Mouse (Mus musculus) urinary bladder, postnatal 25 days (tissue): Measurements from ENCODE around the gene Dars2.

Source experiments
- DNase-seq: peaks from one replicate; pipeline ENCODE4 v3.0.0; 2022; ENCODE audit warnings: low spot score

Dars2 gene

DNA sequence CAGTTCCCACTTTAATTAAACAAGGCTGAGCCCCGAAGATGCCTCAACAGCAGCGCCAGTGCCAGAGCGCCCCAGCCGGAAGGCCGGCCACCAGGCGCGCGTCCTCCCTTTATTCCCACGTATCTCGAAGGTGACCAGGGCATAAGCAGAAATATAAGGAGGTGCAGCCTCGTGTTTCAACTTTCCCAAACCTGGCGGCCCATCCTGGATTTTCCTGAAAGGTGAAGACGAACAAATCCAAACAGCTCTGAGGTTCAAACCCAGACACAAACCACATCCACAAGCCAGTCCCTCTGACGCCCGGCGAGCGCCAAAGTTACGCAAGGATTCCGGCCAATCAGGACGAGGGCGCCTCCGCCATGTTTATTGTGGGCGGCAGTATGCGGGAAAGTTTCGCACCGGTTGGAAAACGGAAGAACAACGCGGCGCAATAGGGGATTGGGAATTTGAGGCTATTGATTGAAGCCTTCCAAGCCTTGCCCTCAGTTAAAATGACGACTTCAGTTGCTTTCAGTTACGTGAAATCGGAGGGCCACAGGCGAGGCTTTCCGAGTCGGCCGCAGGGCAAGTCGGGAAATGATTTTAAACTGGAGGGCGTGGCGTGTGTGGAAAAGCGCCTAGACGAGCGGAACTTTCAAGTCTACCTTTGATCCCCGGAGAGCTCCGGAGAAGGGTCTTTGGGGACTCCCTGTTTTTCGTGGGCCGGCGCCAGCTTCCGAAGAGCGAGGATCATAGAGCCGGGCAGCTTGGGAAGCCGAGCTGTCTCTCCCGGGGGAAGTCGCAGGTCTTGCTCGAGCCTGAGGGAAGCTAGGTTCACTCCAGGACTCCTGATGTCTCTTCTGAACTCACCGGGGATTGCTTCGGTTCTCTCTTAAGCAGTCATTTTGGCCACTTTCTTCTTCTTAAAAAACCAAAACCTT lies at the start of gene Dars2, which contains the start of gene Cenpl:
TSS of gene Dars2 (minus strand) at position 307 of the 920 bp plus-strand sequence.
TSS of gene Cenpl (plus strand) at position 362 of the 920 bp plus-strand sequence.
- DNase-seq = peak; percentile 94

DNA sequence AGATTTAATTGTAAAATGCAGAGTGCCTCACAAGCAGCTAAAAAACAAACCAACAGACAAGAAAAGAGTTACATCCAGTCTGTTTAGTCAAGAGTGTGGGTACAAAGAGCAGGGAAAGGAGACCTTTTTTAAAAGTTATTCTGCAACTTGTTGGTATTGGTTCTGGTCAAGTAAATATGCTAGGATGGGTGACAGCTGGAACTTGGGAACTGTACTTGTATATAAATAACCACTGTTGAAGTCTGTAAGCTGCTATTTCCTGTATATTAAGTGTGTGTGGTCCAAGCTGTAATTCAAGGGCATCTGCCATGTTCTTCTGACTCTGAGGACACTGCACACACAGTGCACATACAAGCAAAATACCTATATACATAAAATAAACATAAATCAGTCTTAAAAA lies 44.1 kb upstream of the Dars2 start:
- no peak for DNase-seq

DNA sequence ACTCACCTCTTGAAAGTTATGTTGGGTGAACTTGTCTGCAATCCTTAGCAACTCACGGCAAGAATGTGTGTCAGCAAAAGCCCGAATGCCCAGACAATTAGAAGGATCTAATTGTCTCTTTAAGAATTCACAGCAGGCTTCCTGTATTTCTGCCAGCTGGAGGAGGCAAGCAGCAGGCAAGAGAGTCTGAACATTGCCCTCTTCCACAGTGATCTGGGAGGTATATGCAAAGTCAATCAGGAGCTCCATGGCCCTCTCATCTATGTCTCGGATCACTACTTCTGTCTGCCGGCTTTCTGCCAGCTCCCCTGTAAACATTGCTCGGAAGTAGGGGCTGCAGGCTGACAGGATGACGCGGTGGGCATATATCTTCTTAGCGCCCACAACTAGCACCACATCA lies 38.8 kb upstream of the Dars2 start:
- DNase-seq = no peak

DNA sequence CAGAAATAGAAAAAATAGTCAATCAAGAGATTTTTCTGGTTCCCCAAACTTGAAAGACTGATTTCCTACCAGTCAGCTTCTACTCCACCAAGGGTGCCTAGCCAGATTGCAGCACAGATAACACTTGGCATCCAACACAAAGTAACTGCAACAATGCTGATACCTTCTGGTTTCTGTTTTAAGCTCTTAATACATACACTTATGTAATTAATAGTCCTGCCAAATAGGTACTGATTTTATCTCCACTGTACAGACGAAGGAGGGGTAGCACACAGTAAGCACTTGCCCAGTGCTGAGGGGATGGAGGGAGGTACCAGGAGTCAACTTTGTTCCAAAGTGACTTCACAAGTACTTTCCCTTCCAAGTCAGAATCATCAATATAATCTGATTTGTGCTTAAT lies 33.4 kb upstream of the Dars2 start:
- DNase-seq = no peak

DNA sequence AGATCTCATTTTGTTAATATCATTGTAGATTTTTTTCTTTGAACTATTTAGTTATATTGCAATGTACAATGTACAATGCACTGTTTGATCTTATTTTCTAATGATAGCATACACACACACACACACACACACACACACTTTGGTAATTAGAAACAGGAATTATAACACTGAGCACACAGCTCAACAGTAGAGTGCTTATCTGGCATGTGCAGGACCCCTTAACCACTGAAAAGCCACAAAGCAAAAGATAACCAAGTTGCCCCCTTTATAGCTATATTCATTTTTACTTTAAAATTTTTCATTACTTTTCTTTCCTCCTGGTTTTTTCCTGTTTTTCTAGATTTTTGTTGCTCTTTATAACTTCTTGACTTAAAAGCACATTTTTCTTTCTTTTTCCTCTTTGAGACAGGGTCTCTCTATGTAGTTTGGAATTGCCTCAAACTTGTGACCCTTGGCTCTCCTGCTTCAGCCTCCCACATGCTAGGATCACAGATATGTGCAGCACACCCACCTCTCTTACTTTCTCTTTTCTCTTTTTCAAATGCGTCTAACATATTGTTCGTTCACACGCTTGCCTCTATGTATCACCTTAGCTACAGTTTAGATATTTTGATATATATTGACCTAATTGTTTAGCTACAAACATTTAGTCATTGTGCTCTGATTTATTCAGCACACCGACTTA lies 29.4 kb upstream of the Dars2 start:
- DNase-seq = no peak

DNA sequence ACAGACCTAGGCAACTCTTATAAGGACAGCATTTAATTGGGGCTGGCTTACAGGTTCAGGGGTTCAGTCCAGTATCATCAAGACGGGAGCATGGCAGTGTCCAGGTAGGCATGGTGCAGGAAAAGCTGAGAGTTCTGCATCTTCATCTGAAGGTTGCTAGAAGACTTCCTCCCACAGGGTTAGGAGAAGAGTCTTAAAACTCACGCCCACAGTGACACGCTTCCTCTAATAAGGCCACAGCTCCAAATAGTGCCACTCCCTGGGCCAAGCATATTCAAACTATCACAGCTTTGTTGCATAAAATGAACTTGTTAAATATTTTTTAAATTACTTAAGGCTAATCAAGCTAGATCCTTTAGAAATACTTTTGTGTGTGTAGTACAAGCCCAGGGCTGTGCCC lies 6.8 kb upstream of the Dars2 start:
- DNase-seq = no peak

DNA sequence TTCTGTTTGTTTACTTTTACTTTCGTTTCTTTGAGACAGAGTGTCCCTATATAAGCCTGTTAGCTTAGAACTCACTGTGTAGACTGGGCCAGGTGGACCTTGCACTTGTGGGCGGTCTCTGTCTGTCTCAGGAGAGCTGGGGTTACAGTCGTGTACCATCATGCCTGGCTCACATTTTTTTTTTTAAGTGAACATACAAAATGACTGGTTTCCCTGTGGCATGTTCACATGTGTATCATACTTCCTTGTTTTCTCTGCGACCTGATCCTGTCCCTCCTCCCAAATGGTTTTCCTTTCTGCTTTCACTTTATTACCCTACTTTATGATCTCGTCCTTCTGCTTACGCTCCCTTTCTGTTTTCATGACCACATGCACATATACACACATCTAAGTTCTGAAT lies 5.8 kb upstream of the Dars2 start:
- DNase-seq = no peak

DNA sequence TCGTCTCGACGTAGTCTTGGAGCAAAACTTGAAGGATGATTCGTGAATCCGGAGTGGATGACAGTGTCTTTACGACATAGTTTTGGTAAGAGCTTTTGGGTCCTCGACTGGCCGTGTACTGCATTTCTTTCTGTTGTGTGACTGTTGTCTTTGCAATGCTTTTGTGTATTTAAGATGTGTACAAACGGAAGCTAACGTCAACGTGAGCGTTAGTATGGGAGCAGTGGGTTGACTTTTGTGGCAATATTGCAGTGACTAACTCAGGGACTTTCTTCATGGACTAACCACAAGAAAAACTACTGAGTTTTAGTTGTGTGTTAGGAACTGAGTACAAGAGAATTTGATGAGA lies 788 bp upstream of the Dars2 start:
- DNase-seq = no peak

DNA sequence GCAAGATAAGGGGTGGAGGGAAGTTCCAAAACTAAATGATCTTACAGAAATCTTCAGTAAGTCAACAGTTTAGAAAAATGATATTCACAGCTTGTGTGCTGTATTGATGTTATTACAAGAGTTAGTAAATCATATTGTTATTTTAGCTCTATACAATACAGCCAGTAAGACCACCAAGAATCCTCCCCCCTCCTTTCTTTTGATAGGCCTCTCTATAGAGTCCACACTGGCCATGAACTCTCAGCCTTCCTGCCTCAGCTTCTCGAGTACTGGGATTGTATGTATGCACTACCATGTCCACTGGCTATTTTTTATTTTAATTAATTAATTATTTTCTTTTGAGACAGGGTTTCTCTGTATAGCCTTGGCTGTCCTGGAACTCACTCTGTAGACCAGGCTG lies 7.1 kb downstream of the Dars2 start:
- no peak for DNase-seq

DNA sequence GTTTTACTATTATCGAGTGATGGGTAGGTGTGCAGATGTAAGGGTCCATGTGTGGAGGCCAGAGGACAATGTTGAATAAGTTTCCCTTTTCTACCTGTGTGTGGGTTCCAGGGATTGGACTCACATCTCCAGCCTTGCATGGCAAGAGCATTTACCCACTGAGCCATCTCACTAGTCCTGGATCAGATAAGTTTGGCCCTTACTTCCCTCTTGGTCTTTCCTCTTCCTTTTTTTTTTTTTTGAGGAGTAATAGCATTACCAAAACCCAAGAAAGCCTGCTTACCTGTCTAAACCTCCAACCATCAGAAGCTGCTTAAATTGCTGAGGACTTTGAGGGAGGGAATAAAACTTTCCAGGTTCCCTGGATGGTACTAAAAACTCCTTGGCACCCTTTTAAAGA lies 13.3 kb downstream of the Dars2 start:
- no peak for DNase-seq

DNA sequence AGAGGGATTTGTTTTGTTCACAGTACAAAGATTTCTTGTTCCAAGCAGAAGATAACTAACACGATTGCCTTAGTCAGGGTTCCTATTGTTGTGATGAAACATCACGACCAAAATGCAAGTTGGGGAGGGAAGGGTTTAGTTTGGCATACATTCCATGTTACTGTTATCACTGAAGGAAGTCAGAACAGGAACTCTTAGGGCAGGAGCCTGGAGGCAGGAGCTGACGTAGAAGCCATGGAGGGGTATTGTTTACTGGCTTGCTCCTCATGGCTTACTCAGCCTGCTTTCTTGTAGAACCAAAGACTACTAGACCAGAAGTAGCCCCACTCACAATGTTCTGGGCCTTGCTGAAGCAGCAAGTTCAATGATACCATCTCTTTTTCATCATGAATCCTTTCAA lies 23.5 kb downstream of the Dars2 start:
- DNase-seq = no peak

DNA sequence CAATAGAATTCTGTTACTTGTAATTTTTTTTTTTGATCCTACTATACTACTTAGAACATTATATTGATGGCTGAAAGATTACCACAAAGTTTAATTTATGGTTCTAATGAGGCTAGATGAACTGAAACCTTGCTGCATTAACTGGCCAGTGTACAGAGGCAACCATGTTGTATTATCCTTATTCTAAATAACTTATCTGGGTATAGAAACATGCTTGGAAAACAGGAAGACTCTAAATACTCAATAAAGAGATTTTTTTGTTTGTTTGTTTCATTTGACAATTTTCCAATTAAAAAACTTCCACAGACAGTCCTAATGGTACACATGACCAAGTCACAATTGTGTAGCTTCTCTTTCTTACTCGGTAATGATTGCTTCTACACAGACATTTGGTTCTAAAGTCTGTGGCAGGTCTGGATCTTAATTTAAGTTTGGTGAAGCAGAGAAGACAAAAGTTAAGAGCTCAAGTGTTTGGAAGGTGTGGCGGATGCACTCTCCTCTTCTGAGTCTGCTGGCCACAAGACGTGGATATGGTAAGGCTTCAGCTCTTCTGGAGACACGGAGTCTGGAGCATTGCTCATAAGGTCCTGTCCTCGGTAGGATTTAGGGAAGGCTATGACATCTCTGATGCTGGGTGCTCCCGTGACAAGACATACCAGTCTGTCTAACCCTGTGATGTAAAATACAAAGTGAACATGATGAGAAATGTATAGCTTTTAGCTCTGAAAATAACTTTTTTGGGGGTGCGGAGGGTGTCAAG lies 29.0 kb downstream of the Dars2 start:
- DNase-seq = no peak

DNA sequence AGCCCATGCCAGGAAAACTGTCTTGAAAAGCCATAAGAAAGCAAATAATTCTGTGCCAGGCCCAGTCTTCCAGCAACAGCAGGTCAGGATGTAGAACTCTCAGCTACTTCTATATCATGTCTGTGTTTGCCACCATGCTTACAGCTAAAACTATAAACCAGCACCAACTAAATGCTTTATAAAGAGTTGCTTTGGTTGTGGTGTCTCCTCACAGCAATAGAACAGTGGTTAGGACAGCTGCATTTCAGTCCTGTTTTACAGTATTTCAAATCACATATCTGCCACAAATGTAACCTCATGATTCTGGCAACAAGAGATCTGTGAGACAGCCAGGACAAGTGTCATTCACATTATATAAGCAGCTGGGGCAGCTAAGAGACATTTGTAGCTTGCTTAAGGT lies 29.6 kb downstream of the Dars2 start:
- no peak for DNase-seq

DNA sequence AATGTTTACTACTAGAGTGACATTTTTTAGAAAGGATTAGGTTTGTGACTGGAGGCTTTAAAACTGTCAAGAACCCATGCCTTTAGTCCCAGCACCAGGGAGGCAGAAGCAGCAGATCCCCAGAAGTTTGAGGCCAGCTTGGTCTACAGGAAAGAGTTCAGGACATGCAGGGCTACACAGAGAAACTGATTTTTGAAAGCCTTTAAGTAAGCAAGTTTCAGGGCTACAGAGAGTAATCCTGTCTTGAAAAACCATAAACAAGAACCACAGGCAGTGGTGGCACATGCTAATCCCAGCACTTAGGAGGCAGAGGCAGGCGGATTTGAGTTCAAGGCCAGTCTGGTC lies 30.1 kb downstream of the Dars2 start:
- DNase-seq = no peak

DNA sequence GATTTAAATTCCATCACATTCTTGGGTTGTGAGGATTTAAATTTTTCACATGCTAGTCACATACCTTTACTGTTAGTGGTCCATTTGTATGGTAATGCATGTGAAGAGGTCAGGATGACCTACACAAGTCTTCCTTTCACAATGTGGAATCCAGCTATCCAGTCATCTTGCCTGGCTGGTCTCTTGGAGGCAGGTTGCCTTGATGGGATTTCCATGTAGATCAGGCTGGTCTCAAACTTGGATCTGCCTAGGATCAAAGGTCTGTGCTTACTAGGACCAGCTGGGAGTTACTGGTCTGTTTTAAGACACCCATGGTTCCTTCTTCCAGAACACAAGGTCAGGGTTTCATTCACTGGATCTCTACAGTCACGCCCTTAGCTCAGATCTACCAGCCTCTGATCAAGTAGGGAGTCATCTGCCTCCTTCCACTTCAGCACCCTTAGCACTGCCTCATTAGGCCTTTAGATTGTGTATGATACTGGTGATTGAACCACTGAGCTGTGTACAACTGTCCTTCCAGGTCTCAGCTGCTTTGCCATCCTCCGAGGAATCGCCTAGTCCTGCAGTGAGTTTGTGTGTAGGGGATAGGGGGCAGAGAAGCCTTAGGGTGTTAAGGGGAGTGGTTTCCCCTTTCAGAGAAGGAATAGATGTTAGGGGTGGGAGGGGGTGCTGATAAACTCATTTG lies 30.6 kb downstream of the Dars2 start:
- no peak for DNase-seq

DNA sequence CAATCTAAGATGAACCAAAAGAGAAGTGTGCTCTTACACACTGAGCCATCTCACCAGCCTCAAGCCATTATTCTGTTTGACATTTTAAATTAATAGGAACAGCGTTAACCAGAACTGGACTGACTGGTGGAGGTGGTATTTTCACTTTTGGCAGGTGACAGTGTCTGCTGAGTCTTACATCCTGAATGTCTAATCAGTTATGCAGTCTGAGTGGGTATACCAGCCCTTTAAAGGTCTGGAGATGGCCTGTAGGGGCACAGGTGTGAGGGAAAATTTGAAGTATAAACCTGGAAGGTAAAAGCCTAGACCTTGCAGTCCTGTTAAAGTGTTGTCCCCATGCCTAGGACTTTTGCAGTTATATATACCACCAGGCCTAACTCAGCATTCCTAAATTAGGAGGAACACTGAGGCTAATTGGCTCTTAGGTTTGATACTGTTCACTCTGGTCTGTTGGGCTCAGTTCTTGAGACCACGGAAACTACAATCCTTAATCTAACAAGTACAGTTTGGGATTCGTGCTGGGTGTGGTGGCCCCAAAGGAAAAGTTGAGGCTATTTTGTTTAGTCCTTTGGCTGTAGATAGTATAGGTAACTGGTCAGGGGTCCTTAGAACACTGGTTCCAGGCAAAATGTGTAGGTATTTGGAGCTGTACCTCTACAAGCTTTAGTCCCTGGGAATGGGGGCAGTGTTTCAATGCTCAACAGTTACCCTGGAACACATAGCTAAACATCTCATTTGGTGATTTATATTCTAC lies 31.3 kb downstream of the Dars2 start:
- no peak for DNase-seq

DNA sequence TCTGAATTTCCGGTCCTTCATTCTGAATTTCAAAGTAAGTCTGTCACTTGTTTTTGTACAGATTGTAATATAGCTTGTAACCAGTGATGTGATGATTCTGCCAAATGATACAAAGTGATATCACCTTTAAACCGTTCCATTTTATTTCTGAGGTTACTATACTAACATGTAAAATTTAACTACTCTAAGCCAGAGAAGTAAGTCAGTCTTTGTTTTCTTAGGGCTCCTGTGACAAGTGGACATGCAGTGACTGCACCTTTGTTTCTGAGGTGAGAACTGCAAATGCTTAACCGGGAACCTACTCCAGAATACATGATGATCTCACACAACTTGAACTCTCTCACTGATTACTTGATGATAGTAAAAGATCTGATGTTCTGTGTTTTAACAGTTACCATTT lies 32.5 kb downstream of the Dars2 start:
- no peak for DNase-seq

DNA sequence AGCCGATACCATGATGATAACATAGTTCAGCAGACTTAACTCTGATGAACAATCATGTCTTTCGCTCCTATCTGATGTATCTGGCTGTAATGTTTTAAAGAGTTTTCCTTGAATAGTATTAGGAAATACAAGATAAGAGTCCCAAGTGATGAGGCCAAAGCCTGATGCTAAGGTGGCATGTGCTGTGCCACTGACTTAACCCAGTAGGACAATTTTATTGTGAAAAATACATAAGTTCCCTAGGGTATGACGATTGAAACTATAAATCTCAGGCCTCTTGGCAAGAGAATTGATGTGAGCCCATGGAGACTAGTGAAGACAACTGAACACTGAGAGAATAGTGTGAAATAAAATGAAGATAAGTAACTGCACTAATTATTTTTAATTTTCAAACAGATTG lies 32.9 kb downstream of the Dars2 start:
- DNase-seq = no peak

DNA sequence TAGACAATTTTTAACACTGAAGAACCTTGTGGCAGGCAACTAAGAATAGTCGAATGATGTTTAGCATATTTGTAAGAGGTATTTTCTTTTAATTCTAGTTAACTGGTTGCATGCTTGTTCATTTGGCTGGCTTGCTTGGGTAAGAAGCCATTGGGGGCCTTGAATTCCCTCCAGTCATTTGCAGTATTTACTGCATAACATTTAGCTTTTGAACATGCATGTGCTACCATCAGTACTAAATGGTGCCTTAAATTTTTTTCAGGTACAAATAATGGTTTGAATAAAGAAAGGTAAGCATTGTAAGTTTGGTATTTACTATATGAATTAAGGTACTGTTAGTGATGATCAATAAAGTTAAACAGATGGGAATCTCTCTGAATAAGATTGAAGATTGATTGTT lies 33.4 kb downstream of the Dars2 start:
- DNase-seq = no peak

DNA sequence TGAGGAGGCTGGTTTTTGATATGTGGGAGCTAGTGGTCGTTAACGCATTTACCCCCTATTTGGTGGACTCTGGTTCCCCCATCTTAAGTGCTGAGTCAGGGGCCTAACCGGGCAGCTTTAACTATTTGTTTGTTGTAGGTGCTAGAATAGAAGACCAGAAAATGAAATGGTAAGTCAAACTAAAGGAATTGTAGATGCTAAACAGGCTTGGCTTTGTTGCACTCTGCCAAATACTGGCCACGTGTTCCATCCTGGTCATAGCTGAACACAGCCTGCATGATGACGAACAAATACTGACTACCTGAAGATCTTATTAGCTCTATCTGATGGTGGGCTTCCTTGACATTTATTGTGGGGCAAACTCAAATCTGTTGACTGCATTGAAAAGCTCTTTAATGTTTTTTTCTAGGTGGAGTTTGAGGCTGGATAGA lies 34.0 kb downstream of the Dars2 start:
- peak; percentile 13 for DNase-seq

DNA sequence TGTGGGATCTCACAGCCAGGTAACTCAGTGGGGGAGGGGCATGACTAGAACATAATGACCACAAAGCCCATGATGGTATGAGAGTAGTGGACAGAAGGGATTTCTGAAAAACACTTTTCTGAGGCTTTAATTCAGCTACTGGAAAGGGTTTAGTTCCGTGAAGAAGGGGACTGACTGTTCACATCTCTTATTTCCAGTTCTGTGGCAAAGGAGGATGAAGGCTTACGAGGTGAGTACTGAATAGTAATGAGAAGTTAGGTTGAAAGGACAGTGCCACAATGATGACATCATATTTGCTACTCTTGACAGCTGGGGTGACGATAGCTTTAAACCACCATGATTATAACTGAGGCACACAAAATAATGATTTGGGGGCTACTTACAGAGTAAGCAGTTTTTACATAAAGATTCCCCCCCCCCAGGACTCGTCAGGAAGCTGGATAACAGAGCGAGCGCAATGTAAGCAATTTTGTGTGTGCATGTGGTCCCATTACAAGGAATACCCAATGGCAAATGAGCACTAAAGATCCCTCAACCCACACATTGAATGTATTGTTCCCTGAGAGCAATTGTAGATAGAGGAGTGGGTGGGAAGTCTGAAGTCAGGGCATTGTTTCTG lies 34.6 kb downstream of the Dars2 start:
- DNase-seq = no peak
